Mouse (Mus musculus) kidney, adult 9 months (tissue): ENCODE data around the gene Top1.
"Not testable (repeated sequence)": the region's sequence is repeated elsewhere in the genome, so short reads cannot be mapped to it uniquely, and the experiment has no call there.

ENCODE experiments used
- DNase-seq: peaks from one replicate; pipeline ENCODE4 v3.0.0; 2022

Gene Top1

DNA sequence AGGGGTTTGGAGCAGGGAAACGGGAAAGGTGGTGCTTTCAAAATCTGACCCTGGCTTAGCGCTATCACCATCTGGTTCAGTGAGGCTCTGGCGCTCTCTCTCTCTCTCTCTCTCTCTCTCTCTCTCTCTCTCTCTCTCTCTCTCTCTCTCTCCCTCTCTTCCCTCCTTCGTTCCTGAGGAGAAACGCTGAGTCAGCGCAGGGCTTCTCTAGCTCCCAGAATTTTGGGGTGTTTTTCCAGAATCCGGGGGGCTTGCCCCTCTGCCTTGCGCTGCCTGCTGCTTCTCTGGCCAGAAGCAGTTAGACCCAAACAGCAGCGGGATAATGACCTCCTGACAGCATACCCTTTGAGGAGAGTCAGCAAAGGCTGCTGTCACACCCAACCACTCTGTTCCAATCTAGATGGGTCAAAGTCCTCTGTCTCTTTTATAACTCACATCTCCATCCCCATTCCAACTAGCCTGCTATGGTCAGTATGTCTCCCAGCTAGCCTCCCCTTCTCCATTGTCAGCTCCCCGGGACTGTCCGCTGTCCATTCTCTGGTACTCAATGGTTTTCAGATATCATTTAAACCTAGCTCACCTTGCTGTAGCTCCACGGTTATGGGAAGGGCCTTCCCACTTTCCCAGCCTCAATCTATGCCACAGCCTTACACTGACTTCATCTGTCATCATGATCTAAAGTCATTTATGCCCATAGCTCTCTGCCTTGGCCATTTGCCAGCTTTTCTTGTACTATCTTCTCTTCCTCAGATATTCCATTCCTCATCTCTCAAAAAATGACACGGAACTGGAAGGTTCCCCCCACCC is 5.6 kb upstream of the Top1 start:
- DNase-seq, result no peak

DNA sequence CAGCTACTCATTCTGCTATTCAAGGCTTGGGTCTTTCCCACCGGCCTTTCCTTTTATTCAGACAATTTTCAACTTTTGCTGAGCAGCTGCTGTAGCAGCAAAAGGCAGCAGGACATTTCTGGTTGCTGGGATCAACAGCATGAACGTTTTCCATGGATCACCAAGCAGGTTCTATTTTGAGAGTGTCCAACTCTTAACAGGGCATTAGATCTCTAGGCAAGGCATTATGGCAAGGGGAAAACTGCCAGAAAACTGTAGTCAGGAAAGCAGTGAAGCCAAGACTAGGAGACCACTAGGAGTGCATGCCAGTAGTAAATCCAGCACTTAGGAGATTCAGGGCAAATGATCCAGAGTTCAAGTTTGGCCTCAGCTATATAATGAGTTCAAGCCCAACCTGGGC is 4.5 kb upstream of the Top1 start:
- peak; percentile 44 for DNase-seq

DNA sequence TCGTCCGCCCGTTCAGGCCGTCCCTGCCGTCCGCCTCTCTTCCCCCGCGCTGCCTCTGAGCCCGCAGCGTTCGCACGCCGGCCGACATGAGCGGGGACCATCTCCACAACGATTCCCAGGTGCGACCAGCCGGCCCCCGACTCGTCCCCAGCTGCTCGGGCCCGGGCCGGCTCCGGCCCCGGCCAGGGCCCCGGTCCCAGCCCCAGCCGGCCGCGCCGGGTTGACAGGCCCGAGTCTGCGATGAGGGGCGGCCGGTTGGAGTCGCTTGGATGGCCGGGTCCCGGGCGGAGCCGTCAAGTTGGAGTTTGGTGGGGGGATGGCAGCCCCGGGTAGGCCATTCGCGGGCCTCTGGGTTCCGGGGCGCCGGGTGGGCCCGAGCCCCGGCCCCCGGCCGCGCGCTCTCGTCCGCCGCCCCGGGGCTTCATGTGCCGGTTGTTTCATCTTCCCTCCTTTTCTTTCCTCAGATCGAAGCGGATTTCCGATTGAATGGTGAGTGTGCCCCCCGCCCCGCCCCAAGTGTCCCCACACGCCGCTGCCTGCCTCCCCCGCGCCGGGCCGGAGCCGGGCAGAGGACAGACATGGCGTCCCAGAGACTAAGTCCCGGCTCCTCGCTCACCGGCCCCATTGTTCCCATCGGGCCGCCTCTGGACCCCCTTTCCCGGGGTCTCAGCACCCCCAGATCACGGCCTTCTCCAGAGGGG is 606 bp downstream of the Top1 start:
- DNase-seq, result peak; percentile 39

DNA sequence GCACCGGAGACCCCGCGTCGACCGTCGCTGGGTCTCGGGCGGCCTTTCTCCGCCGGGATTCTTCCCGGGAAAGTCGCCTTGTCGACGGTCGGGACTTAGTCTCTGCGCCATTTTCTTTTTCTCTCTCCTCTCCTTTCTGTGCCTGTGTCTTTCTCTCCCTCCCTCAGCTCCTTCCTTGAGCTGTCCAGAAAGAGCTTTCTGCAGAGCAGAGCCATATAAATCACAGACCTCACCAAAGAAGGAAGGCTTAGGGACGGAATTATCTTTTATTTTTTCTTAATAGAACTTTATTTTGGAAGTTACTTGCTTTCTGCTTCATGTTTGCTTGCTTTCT is 1.1 kb downstream of the Top1 start:
- peak; percentile 41 for DNase-seq

DNA sequence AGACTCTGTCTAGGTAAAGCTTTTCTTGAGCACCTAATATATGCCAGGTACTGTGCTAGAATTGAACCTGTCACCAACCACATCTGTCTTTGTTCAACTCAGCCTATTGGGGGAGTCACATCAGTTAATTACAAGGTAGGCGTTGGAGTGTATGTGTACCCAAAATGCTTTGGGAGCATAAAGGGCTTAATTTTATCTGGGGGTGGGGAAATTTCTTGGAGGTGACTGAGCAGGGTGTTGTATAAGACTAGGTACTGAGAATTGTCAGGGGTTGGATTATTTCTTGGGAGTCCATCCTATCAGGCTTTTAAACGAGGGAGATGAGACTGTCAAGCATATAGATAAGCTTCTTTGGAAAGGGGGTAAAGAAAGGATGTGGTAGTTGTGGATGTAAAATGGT is 2.4 kb downstream of the Top1 start:
- DNase-seq, result no peak

DNA sequence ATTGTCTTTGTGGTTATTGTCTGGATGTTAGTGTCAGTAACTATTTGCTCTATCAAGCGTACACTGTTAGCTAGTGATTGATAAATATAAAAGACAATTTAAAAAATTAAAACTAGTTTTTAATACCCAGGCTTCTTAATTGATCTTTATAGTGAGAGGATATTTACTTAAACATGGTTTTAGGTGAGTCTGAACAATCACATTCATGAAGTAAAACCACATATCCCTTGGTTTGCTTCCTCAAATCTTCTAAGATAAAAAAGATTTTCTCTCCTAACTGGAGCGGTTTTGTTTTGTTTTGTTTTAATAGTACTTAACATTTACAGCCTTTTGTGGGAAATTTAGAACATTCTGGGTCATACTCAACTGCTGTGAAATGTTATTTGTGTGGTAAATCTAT is 3.4 kb downstream of the Top1 start:
- DNase-seq, result no peak

DNA sequence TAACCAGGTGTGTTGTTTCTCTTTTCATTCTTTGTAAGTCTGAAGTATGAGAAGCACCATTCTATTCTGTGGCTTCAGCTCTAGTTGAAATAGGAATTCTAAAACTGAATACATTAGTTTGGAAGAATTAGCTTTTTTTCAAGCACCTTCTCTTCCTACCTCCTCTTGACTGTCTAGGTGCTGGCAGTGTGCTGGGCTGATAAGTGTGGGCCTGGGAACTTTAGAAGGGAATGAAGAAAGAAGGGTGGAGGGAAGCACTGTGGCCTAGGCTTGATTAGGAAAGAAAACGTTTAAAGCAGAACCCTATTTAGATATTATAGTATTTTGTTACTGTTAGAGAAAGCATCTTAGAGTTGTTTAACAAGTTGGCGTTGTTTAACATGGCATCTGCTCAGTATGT is 5.5 kb downstream of the Top1 start:
- DNase-seq, result no peak

DNA sequence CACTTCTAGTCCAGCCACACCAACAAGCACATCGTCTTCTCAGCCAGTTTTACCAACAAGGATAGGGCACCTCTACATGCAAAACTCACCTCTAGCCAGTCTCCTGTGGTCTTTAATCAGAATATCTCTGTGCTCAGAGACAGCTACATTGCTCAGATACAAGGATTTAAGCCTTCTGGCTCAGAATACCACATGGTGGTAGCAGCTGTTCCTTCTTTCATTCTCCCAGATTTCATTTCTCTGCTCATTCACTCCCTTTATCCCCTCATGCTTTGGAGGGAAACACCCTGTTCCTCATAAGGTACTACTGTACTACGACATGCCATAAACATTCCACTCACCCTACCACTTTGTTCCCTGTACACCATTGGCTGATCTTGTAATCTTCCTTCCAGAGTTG is 7.5 kb downstream of the Top1 start:
- DNase-seq, result no peak

DNA sequence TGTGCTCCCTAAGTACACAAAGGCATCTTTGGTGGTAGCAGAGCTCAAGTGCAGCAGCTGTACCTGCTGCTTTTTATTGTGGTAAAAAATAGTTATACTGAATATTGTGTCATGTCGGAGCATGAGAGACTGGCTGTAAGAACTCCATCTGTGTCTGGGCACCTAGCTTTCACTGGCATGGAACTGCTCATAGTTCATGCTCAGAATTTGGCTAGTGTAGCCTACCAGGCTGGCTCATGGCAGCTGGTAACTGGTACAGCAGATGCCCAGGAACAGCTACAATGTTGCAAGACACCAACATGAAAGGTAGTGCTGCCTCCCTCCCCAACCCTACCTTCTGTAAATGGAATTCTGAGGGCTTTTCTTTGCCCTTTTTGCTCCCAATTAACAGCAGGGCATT is 9.9 kb downstream of the Top1 start:
- DNase-seq, result no peak

DNA sequence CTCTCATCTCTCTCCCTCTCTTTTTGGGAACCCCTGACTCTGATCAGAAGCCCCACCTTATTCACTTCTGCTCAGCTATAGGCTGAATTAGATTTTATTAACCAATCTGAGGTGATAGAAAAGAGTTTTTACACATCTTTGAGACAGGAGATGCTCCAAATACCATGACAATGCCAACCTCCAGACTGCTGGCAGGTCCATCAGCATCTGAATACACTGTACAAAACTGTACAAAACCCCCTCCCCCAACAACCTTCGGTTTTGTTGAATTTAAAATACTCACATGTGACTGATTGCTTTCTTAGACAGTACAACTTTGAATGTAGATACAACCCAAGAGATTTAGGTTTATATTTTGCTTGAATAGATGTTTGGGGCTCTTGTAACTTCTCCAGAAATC is 10.5 kb downstream of the Top1 start:
- no peak for DNase-seq

DNA sequence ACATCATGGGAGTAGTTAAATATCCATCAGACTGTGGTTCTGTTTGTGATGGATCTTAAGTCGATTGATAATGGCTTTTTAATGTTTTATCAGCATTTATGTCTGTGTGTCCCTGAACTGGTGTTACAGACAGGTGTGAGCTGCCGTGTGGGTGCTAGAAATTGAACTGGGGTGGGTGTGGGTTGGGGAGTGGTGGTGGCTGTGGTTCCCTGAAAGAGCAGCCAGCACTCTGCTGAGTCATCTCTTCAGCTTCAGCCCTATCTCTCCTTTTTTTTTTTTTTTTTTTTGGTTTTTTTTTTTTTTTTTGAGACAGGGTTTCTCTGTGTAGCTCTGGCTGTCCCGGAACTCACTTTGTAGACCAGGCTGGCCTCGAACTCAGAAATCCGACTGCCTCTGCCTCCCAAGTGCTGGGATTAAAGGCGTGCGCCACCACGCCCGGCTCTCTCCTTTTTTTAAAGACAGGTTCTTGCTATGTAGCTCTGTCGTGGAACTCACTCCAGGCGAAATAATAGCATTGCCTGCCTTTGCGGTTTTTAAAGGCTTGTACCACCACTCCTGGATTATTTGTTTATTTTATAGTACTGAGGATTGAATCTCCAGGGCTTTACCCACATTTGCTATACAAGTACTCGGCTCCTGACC is 12.2 kb downstream of the Top1 start:
- no peak for DNase-seq

DNA sequence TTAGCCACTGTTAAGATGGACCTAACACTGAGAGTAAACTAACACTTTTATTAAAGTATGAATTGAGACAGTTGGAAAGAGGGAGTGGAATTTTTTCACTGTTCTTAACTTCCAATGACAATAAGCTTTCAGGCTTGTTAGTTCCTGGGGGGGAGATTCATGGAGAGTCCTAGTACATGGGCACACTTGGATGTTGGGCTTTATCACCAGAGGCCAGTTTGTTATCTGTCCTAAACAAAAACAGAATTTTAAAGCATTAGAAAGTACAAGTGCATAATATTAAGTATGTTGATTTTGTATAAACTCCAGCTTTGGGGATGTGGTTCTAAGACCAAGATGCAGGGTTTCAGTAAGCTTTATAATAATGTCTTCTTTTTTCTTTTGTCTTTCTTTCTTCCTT is 13.1 kb downstream of the Top1 start:
- no peak for DNase-seq

DNA sequence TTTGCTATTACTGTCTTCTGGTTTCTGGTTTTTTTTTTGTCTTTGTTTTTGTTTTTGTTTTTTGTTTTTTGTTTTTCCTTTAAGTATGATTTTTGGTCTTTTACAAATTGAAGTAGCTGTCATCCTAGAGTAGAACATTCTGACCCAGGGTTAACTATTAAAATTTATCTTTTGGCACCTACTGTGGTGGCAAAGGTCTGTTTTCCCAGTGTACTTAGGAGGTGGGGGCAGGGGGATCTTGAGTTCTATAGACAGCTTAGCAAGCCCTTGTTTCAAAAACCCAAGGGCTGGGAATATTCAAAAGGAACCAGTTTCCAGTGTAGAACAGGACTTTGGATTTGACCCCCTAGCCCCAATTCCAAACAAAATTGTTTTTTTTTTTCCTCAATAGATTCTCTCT is 18.7 kb downstream of the Top1 start:
- peak; percentile 59 for DNase-seq

DNA sequence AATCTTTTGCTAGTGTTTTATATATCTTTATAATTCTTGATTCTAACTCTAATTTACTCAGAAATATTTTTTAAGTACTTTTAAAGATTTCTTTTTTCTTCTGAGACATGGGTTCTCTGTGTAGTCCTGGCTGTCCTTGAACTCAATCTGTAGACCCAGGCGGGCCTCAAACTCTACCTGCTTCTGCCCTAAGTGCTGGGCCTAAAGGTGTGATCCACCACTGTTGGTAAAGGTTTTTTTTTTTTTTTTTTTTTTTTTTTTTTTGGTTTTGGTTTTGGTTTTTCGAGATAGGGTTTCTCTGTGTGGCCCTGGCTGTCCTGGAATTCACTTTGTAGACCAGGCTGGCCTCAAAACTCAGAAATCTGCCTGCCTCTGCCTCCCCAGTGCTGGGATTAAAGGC is 19.3 kb downstream of the Top1 start:
- not testable (repeated sequence) for DNase-seq

DNA sequence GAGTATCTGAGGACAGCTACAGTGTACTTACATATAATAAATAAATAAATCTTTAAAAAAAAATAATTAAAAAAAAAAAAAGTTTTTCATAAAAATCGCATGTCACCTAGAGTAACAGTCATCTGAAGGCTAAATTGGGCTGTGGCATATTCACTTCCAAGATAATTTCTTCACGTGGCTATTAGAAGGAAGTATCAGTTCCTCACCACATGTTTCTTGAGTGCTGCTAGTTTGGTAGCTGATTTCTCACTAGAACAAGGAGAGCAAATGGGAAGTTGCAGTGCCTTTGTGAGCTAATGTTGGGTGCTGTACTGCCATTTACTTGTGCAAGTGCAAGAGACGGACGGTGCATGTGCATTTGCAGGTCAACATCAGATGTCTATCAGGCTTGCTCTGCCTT is 21.6 kb downstream of the Top1 start:
- DNase-seq, result no peak

DNA sequence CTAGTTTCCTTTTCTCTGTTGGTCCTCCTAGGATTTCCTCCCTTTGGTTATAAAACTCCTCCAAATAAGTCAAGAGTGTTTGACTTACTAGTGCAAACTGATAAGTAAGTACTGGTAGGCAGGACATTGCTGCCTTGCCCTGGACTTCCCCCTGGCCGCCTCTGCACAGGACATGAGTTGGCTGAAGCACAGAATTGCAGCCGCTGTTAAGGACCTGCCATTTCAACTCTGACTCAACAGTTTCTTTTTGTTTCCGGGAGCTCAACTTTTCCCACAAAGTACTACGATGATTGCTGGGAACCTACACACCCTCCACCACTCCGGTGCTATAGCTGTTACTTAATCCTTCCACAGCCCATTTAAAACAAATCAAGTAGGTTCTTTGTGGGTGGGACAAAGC is 54.6 kb downstream of the Top1 start:
- peak; percentile 47 for DNase-seq

DNA sequence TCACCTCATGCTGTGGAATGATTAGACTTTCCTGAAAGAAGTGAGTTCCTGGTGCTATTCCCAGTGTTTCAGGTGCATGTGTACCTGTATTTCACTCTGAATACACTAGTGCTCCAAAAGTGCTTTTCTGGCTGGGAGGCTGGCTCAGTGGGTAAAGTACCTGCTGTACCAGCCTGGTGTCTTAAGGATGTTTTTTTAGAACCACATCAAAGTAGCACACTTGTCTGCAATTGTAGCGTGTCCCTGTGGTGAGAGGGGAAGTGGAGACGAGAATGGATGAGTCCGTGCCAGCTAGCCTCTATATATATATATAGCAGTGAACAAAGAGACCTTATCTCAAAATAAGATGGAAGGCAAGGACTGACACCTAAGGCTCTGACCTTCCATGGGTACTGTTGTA is 55.9 kb downstream of the Top1 start:
- DNase-seq, result no peak

DNA sequence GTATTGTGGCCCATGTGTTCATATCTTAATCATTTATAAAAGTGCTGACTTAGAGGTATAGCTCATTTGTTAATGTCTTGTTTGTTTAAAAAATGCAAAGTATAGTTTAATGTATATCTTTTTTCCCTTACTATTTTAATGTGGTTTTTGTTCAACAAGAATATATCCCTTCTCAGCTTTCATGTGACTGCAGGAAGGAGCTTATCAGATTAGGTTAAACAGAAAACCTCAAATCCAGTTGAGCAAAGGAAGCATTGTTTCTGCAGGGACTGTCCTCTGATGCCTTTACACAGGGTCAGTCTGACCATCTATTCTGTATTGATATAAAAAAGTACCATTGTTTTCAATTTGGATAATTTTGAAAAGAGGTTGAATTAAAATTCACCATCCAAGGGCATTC is 57.1 kb downstream of the Top1 start:
- DNase-seq, result no peak

DNA sequence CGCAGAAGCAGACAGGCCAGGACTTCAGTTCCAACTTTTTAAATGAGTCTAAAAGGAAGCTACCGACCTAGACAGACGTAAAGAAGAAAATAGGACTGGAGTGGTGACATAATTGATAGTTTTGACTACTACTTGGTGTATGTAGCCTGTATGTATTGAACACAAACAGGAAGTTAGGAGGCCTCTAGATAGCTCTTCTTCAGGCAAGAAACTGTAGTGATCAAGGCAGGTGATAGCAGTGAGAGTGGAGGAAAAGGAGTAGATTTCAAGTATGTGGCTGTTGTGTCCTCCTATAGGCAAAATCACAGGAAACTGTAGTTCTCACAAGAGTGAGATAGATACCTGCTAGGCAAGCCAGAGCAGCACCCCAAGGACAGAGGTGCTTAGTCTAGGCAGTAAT is 62.0 kb downstream of the Top1 start:
- DNase-seq, result no peak

DNA sequence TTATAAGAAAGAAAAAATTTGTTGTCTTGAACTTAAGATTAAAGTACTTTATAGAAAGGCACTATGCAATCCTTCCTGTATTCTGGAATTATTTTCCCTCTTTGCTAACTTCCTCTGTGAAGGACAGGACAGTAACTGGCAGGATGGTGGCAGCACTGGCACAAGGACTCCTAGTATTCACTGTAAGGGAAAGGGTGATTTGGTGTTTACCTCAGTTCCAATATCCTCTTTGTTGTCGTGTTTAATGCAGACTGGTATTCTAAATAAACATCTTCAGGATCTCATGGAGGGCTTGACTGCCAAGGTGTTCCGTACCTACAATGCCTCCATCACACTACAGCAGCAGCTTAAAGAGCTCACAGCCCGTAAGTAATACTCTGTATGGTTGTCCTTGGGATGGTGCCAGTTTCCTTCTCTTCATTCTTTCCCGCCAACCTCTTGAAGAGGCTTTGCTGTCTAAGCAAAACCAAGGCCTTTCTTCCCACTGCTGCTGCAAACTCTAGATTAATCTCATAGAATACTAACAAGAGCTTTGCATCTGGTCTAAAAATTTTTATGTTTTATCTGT is 69.9 kb downstream of the Top1 start:
- DNase-seq, result no peak

DNA sequence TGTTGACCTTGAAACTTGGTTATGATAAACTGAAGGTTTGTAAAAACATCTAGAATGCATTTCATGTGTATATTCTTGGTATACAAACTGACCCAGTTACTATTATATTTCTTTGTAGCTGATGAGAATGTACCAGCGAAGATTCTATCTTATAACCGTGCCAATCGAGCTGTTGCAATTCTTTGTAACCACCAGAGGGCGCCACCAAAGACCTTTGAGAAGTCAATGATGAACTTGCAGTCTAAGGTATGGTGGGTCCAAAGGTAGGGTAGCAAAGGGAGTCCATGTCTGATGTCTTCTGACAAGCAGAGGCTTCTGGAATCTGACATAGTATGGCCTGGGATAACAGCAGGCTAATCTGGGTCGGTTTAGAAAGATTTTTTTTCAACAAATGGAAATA is 71.6 kb downstream of the Top1 start:
- peak; percentile 63 for DNase-seq

DNA sequence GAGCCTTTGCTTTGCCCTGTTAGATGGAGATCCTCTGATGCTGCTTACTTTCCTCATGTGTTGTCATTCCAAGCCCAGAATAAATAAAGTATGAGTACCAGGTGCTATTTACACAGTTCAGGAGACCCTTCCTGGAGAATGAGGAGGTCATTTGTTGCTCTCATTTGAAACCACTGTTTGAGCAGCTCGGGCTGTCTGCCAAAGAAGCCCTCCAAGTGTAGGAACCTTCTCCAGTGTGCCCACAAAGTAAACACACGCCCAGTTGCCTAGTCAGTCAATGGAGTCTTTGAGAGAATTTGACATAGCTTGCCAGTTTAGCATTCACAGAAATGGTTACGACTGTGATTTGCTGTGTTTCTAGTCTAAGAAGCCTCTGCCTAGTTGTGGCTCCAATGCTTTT is 73.1 kb downstream of the Top1 start:
- no peak for DNase-seq

DNA sequence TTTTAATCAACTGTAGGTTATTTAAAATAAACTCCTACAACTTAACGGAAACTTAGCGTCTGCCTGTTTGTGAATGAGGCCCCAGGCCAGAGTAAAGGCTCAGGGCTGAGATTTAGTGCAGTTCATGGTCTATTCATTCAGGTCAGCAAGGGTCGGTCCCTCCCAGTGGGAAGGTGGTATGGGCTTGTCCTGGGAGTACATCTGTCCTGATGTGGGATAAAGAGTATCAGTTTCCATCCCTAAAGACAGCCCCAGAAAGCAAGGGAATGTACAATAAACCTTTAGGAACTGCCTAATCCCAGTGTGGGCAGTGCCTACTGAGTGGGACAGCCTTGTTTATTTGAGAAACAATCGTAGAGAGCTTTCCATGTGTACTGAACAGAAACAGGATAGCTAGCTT is 77.0 kb downstream of the Top1 start:
- no peak for DNase-seq
